Comparison of ENCODE assay signal across 11 mouse cellular contexts in genomic region chr5:112237439-112237838, GRCm38 (mm10). TPM values are rescaled to one million over a fixed set of nuclear protein-coding genes. Genes with fewer than 3 reads are reported as not detected.
DNase-seq lines count a peak whose midpoint lies in the region; ATAC-seq and TF ChIP-seq lines count a peak whose summit lies in the region.
"Had no signal": no experiment of that assay in that cellular context is flagged by ENCODE, and none has a peak within 500 bp of the region (broad histone marks: within the 10 kb centered on the region; RNA-seq: fewer than 3 reads in every experiment).

No protein-coding gene starts in this region.

- no peak overlapping the region for H3K27ac ChIP-seq in heart, embryonic 11.5 days (ENCODE audit: low read depth, low read length)
- H3K27ac ChIP-seq in forebrain, embryonic 13.5 days = peak overlapping the region; percentile 95
- H3K27ac ChIP-seq in limb, embryonic 14.5 days (replicated peaks; ENCODE audit: low read depth, low read length) = no peak overlapping the region
- H3K27ac ChIP-seq in stomach, postnatal 0 days (replicated peaks) = no peak overlapping the region

- TF ChIP-seq EP300 in stomach, postnatal 0 days (optimal IDR thresholded peaks at IDR 0.05) = no peak

- H3K36me3 ChIP-seq in heart, embryonic 11.5 days (ENCODE audit: control insufficient read depth, insufficient read depth, low read length) = no peaks in the 10 kb centered on the region
- no peaks in the 10 kb centered on the region for H3K36me3 ChIP-seq in forebrain, embryonic 13.5 days (ENCODE audit: poor library complexity, severe bottlenecking)
- H3K36me3 ChIP-seq in limb, embryonic 14.5 days (ENCODE audit: control insufficient read depth, insufficient read depth, low read length) = no peaks in the 10 kb centered on the region
- H3K36me3 ChIP-seq in stomach, postnatal 0 days (ENCODE audit: control insufficient read depth, insufficient read depth, low read length) = no peaks in the 10 kb centered on the region

- no peak for DNase-seq in heart, adult 11 months
- DNase-seq in limb, embryonic 14.5 days (ENCODE audit: low spot score) = no peak
- DNase-seq in stomach, postnatal 0 days (ENCODE audit: low spot score) = peak; percentile 50
- DNase-seq in adrenal gland, adult 2 months = no peak
- DNase-seq in left cerebral cortex, postnatal 14 days (ENCODE audit: low spot score in 2 of 2) = no peak
- no peak for DNase-seq in spleen, postnatal 4 days (ENCODE audit: low spot score in 2 of 2)
- DNase-seq: adrenal gland, adult 8-10 months; B cell, adult 2 months; layer of hippocampus, adult 9-11 months had no signal

- no peak for TF ChIP-seq POLR2A in limb, embryonic 14.5 days (IDR thresholded peaks at IDR 0.05; ENCODE audit: borderline replicate concordance, extremely low read depth, insufficient read depth, insufficient read length)

- ATAC-seq in heart, embryonic 11.5 days (replicated peaks; ENCODE audit: insufficient number of reproducible peaks, low FRiP score, low TSS enrichment) = no peak
- peak; percentile 77 for ATAC-seq in forebrain, embryonic 13.5 days
- peak; percentile 69 for ATAC-seq in limb, embryonic 14.5 days (ENCODE audit: low FRiP score, low read depth)
- peak; percentile 66 for ATAC-seq in stomach, postnatal 0 days (ENCODE audit: low FRiP score, low TSS enrichment)

- peaks cover 36% of the 10 kb centered on the region for H3K27me3 ChIP-seq in heart, embryonic 11.5 days (ENCODE audit: control insufficient read depth, insufficient read depth, low read length)
- H3K27me3 ChIP-seq in forebrain, embryonic 13.5 days = no peaks in the 10 kb centered on the region
- H3K27me3 ChIP-seq in limb, embryonic 14.5 days (ENCODE audit: control insufficient read depth, insufficient read depth, low read length) = peaks cover 9% of the 10 kb centered on the region; the same call in 1 of the 2 replicates
- no peaks in the 10 kb centered on the region for H3K27me3 ChIP-seq in stomach, postnatal 0 days (ENCODE audit: control insufficient read depth, insufficient read depth, low read length)

- no peak for TF ChIP-seq CTCF in stomach, postnatal 0 days (IDR thresholded peaks at IDR 0.05; ENCODE audit: low read depth)

- 10% methylated on average over 16 of the region's 16 CpGs for WGBS in heart, embryonic 11.5 days (ENCODE audit: insufficient replicate concordance)
- 3% methylated on average over 16 of the region's 16 CpGs for WGBS in forebrain, embryonic 13.5 days
- 4% methylated on average over 16 of the region's 16 CpGs for WGBS in limb, embryonic 14.5 days
- 4% methylated on average over 16 of the region's 16 CpGs for WGBS in stomach, postnatal 0 days

- H3K4me1 ChIP-seq in heart, embryonic 11.5 days (ENCODE audit: control insufficient read depth, insufficient read depth, low read length) = no peaks in the 10 kb centered on the region
- H3K4me1 ChIP-seq in forebrain, embryonic 13.5 days = peaks cover 50% of the 10 kb centered on the region
- H3K4me1 ChIP-seq in limb, embryonic 14.5 days (ENCODE audit: control insufficient read depth, insufficient read depth, low read length) = peaks cover 4% of the 10 kb centered on the region; the same call in 1 of the 2 replicates
- H3K4me1 ChIP-seq in stomach, postnatal 0 days (replicated peaks; ENCODE audit: control insufficient read depth, insufficient read depth) = no peaks in the 10 kb centered on the region

- intact Hi-C loops in left cerebral cortex, postnatal 14 days (cut with DNase I) = no loop called here

- no peak overlapping the region for H3K4me3 ChIP-seq in heart, embryonic 11.5 days (ENCODE audit: low read depth, low read length)
- peak overlapping the region; percentile 21; the same call in 1 of the 2 replicates for H3K4me3 ChIP-seq in forebrain, embryonic 13.5 days
- H3K4me3 ChIP-seq in limb, embryonic 14.5 days (replicated peaks; ENCODE audit: low read length) = no peak overlapping the region
- H3K4me3 ChIP-seq in stomach, postnatal 0 days (ENCODE audit: low read depth, low read length) = no peak overlapping the region

- H3K9me3 ChIP-seq in heart, embryonic 11.5 days (replicated peaks; ENCODE audit: control insufficient read depth, low read length) = no peaks in the 10 kb centered on the region
- H3K9me3 ChIP-seq in forebrain, embryonic 13.5 days (replicated peaks) = no peaks in the 10 kb centered on the region
- no peaks in the 10 kb centered on the region for H3K9me3 ChIP-seq in limb, embryonic 14.5 days (ENCODE audit: control insufficient read depth, low read length)
- H3K9me3 ChIP-seq in stomach, postnatal 0 days (ENCODE audit: control insufficient read depth, low read length) = no peaks in the 10 kb centered on the region

- H3K4me2 ChIP-seq in heart, embryonic 11.5 days = 0 out of 2 replicates have a peak overlapping the region, but pooled peaks have one; percentile 14
- peak overlapping the region; percentile 50 for H3K4me2 ChIP-seq in forebrain, embryonic 13.5 days
- no peak overlapping the region for H3K4me2 ChIP-seq in limb, embryonic 14.5 days (replicated peaks; ENCODE audit: low read depth, low read length, severe bottlenecking)
- no peak overlapping the region for H3K4me2 ChIP-seq in stomach, postnatal 0 days (replicated peaks; ENCODE audit: low read depth)

- H3K9ac ChIP-seq in heart, embryonic 11.5 days (ENCODE audit: low read depth, low read length) = 0 out of 2 replicates have a peak overlapping the region, but pooled peaks have one; percentile 16
- H3K9ac ChIP-seq in forebrain, embryonic 13.5 days = peak overlapping the region; percentile 61
- H3K9ac ChIP-seq in limb, embryonic 14.5 days (ENCODE audit: low read depth, low read length, severe bottlenecking) = peak overlapping the region; percentile 34; the same call in 1 of the 2 replicates
- H3K9ac ChIP-seq in stomach, postnatal 0 days (ENCODE audit: low read length) = no peak overlapping the region

RNA-seq across cellular contexts. Expression of gene Cryba4, which starts 14.9 kb away (rescaled TPM):
- polyA plus RNA-seq in heart, embryonic 11.5 days (2014; fragmentation: Nextera tagmentation; extraction: Ambion mirVana) = 0.66 TPM in 1 of 2 replicates, not detected in the other
- 0.42 and 1.6 TPM in 2 replicates for polyA plus RNA-seq in forebrain, embryonic 13.5 days (2015; fragmentation: Nextera tagmentation; extraction: Ambion mirVana)
- polyA plus RNA-seq in limb, embryonic 14.5 days (2012; rRNA removed) = 1.2 and 2.3 TPM in 2 replicates
- polyA plus RNA-seq in limb, embryonic 14.5 days (2014; fragmentation: Nextera tagmentation; extraction: Ambion mirVana) = 1.8 and 2.1 TPM in 2 replicates
- polyA plus RNA-seq in stomach, postnatal 0 days (2015; fragmentation: Nextera tagmentation; extraction: Ambion mirVana) = 1.9 and 2.2 TPM in 2 replicates
- total RNA-seq in adrenal gland, adult 2 months (2021) = 10 to 100 TPM; 70.5 to 74.9 TPM
- polyA plus RNA-seq in adrenal gland, adult 2 months (2012; rRNA removed) = 58.4 and 91.5 TPM in 2 replicates
- total RNA-seq in left cerebral cortex, postnatal 14 days (2021) = 1 to 10 TPM; 1.2 to 1.5 TPM

RNA-seq across cellular contexts. Expression of gene Crybb1, which starts 18.2 kb away (rescaled TPM):
- not detected in 2 replicates for polyA plus RNA-seq in heart, embryonic 11.5 days (2014; fragmentation: Nextera tagmentation; extraction: Ambion mirVana)
- polyA plus RNA-seq in forebrain, embryonic 13.5 days (2015; fragmentation: Nextera tagmentation; extraction: Ambion mirVana) = 2.1 TPM in 2 replicates
- polyA plus RNA-seq in limb, embryonic 14.5 days (2012; rRNA removed) = 0.50 and 0.54 TPM in 2 replicates
- 1.9 and 2.2 TPM in 2 replicates for polyA plus RNA-seq in limb, embryonic 14.5 days (2014; fragmentation: Nextera tagmentation; extraction: Ambion mirVana)
- 1.7 and 2.0 TPM in 2 replicates for polyA plus RNA-seq in stomach, postnatal 0 days (2015; fragmentation: Nextera tagmentation; extraction: Ambion mirVana)
- total RNA-seq in adrenal gland, adult 2 months (2021) = 1 to 10 TPM; 2.9 to 3.2 TPM
- 5.3 and 6.7 TPM in 2 replicates for polyA plus RNA-seq in adrenal gland, adult 2 months (2012; rRNA removed)
- 10 to 100 TPM; 12.9 to 14.5 TPM for total RNA-seq in left cerebral cortex, postnatal 14 days (2021)

RNA-seq across cellular contexts. Expression of gene Tpst2, which starts 39.1 kb away (rescaled TPM):
- polyA plus RNA-seq in heart, embryonic 11.5 days (2014; fragmentation: Nextera tagmentation; extraction: Ambion mirVana) = 30.2 and 31.2 TPM in 2 replicates
- 28.4 and 29.8 TPM in 2 replicates for polyA plus RNA-seq in forebrain, embryonic 13.5 days (2015; fragmentation: Nextera tagmentation; extraction: Ambion mirVana)
- 37.0 and 41.4 TPM in 2 replicates for polyA plus RNA-seq in limb, embryonic 14.5 days (2012; rRNA removed)
- 39.7 and 46.5 TPM in 2 replicates for polyA plus RNA-seq in limb, embryonic 14.5 days (2014; fragmentation: Nextera tagmentation; extraction: Ambion mirVana)
- 29.2 and 30.2 TPM in 2 replicates for polyA plus RNA-seq in stomach, postnatal 0 days (2015; fragmentation: Nextera tagmentation; extraction: Ambion mirVana)
- 100 to 1,000 TPM; 154 to 322 TPM for total RNA-seq in adrenal gland, adult 2 months (2021)
- 222 and 270 TPM in 2 replicates for polyA plus RNA-seq in adrenal gland, adult 2 months (2012; rRNA removed)
- total RNA-seq in left cerebral cortex, postnatal 14 days (2021) = 10 to 100 TPM; 41.3 to 42.9 TPM

Comparison
In these comparisons a context has a peak if more than half of its experiments do, and no peak if none do; other contexts are left out.
1. H3K4me2 ChIP-seq: peak in heart, embryonic 11.5 days (single experiment) and forebrain, embryonic 13.5 days (single experiment); none in limb, embryonic 14.5 days (single experiment) and stomach, postnatal 0 days (single experiment).
2. RNA of gene Cryba4, which starts 14.9 kb away (polyA plus RNA-seq): 58.4 to 91.5 TPM in adrenal gland, adult 2 months; 1.9 to 2.2 TPM in stomach, postnatal 0 days, 1.2 to 2.3 TPM in limb, embryonic 14.5 days, 0.42 to 1.6 TPM in forebrain, embryonic 13.5 days and 0.66 TPM in heart, embryonic 11.5 days; every median in the first group is over 10 times any median in the second.